1 mouse cellular context compared by ENCODE assay signal in the genomic region with DNA sequence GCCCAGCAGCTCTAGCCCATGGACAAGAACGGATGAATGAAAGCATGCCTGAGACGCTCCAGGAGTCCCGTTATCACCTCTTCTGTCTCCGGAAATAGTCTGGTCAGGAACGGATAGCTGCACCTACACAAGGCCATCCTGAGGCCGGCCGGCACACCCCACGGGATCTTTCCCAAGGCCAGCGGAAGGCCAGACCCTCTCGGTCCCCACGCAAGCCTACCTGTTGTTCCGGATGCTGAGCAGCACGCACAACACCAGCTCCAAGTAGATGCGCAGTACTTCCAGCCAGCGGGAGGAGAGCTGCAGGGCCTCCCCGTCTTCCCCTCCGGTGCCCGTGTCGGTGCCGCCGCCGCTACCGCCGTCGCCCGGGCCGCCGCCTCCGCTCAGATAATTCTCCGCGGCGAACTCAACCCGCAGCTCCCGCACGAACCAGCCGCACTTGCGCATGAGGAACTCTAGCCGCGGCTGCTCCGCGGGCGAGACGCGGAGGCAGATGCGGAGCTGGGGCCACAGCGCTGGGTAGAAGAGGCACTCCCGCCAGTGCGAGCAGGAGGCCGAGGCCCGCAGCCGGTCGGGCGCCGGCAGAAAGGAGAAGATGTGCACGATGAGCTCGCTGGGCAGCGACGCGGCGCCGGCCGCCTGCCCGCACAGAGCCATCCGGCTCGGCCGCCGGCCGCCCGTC.
TF ChIP-seq lines count a peak whose summit lies in the region.

No protein-coding gene starts in this region.

TF ChIP-seq in MEL, 35 proteins besides CTCF, POLR2A, EP300 and RAD21 (continued from another document):
- TF ChIP-seq ZMIZ1 (IDR thresholded peaks at IDR 0.05; ENCODE audit: low read depth, low read length) = no peak
- no peak for TF ChIP-seq ZC3H11A (IDR thresholded peaks at IDR 0.05; ENCODE audit: low read depth, low read length)
- peak; percentile 26; the same call in 1 of the 2 replicates for TF ChIP-seq ETS1 (IDR thresholded peaks at IDR 0.05; ENCODE audit: low read depth, low read length)
- no peak for TF ChIP-seq TCF12 (IDR thresholded peaks at IDR 0.05; ENCODE audit: low read depth, low read length)
- TF ChIP-seq RCOR1 (IDR thresholded peaks at IDR 0.05; ENCODE audit: low read depth, low read length) = no peak
- no peak for TF ChIP-seq MYB (IDR thresholded peaks at IDR 0.05; ENCODE audit: low read depth, low read length)
- TF ChIP-seq MAX (IDR thresholded peaks at IDR 0.05; ENCODE audit: low read length) = peak; percentile 51; the same call in 1 of the 2 replicates
- TF ChIP-seq BHLHE40 (IDR thresholded peaks at IDR 0.05; ENCODE audit: borderline replicate concordance, low read depth, low read length) = no peak
- no peak for TF ChIP-seq SMC3 (IDR thresholded peaks at IDR 0.05; ENCODE audit: low read depth, low read length)
- no peak for TF ChIP-seq USF2 (IDR thresholded peaks at IDR 0.05; ENCODE audit: borderline replicate concordance in 1 of 2, insufficient read depth in 1 of 2, low read depth in 1 of 2, low read length in 2 of 2)
- TF ChIP-seq MEF2A (IDR thresholded peaks at IDR 0.05; ENCODE audit: extremely low read depth, insufficient replicate concordance, low read depth, low read length, poor library complexity, severe bottlenecking) = no peak
